Mouse (Mus musculus) B cell, adult 62 days (primary cell): Measurements from ENCODE around the gene Ccdc189. TPM values are rescaled to one million over a fixed set of nuclear protein-coding genes. Genes with fewer than 3 reads are reported as not detected.

Experiments used
- total RNA-seq: library from RNA; stranded (reverse); gene quantifications from 4 replicates; pipeline ENCODE4 v1.2.4, GENCODE M21; 2023

The Ccdc189 gene
- total RNA-seq: 0.38 to 1.5 TPM (median 0.60 TPM) in 4 replicates

DNA sequence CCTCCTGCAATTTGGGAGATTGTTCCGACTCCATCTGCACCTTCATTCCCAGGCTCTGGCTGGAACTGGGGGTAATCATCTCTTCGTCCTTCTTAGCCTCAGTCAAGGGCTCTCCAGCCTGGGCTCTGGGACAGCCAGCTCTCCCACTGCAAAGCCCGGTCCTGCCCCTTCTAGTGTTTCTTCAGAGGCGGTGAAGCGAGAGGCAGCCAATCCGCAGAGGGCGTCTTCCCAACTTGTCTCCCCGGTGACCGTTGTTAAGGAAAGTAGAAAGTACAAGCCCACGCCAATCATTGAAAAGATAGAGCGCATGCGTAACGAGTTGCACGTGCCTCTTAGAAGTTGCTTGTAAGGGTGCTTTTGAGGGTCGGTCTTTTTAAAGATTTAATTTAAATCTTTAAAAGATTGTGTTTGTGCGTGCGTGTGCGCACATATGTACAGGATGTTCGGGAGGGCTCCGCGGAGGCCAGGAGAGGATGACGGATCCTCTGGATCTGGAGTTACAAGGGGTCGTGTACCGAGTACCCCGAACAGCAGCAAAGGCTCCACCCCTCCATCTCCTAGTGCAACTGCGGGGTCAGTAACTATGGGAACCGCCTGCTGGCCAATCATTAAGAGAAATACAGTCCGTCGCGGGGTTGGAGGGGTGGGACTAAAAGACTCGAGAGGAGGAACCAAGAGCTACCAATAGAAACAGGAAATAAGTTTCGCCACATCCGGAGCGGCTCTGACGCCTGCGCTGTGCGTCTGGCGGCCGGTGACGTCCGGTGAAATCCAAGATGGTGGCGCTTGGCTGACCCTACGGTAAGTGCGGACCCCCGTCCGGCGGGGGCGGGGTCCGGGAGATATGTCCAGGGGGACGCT is at the start of gene Ccdc189, which contains the start of gene Rnf40:
Gene Ccdc189, minus strand, starts transcription at position 585 of the 861 bp plus-strand sequence.
Gene Rnf40, plus strand, starts transcription at position 757 of the 861 bp plus-strand sequence.

DNA sequence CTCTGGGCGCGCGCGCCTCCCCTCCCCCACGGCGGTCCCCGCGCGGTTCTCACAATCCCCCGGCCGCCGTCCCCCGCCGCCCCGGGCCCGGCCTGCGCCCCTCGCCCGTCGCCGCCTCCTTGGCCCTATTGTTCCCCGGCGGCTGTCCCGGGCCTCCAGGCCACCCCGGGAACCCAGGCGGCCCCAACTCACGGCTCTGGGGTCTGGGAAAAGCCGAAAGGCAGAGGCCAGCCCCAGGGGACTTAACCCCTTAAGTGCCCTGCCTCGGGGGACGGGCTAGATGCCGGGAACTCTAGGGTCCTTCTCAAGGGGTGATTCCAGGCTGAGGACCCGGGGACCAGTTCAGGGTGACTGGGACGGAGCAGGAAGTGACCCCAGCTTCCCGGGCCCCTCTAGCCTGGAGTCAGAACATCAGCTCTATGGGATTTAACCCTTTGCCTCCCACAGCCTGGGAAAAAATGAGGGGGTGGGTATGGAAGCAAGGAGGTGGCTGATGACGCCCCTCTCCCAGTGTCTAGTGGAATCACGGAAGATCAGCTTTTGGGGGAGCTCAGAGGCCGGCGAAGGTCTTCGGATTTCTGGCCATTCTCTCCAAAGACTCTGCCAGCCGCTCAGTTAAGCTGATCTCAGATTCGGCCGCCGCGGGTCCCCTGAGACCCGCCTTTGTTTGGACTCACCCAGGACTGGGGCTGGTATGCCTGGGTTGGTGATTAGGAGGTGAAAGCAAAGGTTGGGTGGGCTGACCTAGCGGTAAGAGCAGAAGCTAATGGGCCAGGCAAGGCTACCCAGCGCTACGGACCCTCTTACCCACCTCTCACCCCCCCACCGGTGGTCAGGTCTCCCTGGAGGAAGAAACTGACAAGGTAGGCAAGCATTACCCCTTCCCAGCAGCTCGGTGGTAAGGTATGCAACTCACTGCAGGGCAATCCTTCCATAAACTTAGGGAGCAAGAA is 26.8 kb upstream of the Ccdc189 start, which contains the start of gene Zfp629:
Gene Zfp629, minus strand, starts transcription at position 907 of the 953 bp plus-strand sequence.

DNA sequence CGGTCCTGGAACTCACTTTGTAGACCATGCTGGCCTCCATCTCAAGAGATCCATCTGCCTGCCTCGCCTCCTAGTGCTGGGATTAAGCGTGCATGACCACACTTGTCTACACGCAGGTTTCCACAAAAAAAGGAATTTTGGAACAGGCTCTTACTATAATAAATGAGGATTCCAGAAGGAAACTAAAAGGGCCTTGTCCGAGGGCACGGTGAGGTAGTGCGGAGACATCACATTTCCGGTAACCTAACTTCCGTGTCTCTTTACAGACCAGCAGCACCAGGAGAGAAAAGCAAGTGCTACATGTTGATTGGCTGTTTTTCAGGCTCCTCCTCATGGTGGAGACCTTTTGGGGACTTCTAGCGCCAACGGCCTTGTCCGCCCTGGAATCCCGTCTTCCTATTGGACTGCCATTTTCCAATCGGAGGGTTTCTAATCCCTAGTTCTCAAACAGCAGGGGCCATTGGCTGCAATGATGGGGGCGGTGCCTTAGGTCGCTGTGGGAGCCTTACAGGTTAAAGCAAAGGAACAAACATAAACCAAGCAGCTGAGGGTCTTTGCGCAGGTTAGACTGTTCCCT is 15.4 kb downstream of the Ccdc189 start, which contains the start of gene Phkg2:
Gene Phkg2, plus strand, starts transcription at position 446 of the 577 bp plus-strand sequence.

DNA sequence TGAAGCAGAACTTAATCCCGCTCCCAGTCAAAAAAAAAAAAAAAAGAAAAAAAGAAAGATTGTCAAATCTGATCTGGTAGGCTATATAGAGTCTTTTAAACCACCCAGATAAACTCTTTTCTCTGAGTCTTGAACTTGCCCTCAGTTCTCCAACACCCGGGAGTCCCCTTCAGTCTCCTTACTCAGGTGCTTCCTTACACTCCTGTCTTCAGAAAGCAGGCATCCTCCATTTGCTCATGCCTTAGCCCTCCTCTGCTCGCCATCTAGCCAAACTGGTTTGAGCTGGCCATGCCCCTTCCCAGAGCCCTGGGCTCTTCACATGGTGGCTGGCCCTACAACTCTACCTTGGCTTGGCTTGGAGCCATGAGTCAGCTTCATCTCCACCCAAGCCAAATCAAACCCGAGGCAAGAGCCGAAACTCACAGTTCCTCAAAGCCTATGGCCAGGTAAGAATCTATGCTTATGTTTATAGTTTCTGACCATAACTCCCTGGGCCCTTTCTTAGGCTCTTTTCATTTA is 27.0 kb downstream of the Ccdc189 start, which contains the start of gene Tmem265:
Gene Tmem265, plus strand, starts transcription at position 51 of the 519 bp plus-strand sequence.

Other genes starting within 250 kb of the Ccdc189 start
- 2.3 to 4.1 TPM (median 3.3 TPM) in 4 replicates for gene Zfp768, start 243.0 kb downstream of the Ccdc189 start, total RNA-seq
- gene Zfp747, start 212.5 kb downstream of the Ccdc189 start, total RNA-seq: 11.6 to 15.7 TPM (median 12.1 TPM) in 4 replicates
- gene 9130019O22Rik, start 201.4 kb downstream of the Ccdc189 start, total RNA-seq: 2.9 to 4.1 TPM (median 3.2 TPM) in 4 replicates
- 4.6 to 7.8 TPM (median 6.1 TPM) in 4 replicates for gene E430018J23Rik, start 195.0 kb downstream of the Ccdc189 start, total RNA-seq
- gene Zfp764, start 181.8 kb downstream of the Ccdc189 start, total RNA-seq: 7.5 to 9.6 TPM (median 9.1 TPM) in 4 replicates
- gene Zfp688, start 166.5 kb downstream of the Ccdc189 start, total RNA-seq: 12.3 to 17.4 TPM (median 14.9 TPM) in 4 replicates
- gene Zfp689, start 139.4 kb downstream of the Ccdc189 start, total RNA-seq: 4.0 to 6.0 TPM (median 4.9 TPM) in 4 replicates
- gene Prr14, start 129.0 kb downstream of the Ccdc189 start, total RNA-seq: 136 to 150 TPM (median 139 TPM) in 4 replicates
- 294 to 330 TPM (median 310 TPM) in 4 replicates for gene Fbrs, start 109.4 kb downstream of the Ccdc189 start, total RNA-seq
- 220 to 229 TPM (median 223 TPM) in 4 replicates for gene Srcap, start 76.6 kb downstream of the Ccdc189 start, total RNA-seq
- 45.9 to 50.2 TPM (median 48.5 TPM) in 4 replicates for gene Gm42715, start 69.0 kb downstream of the Ccdc189 start, total RNA-seq
- 8.3 TPM in 1 of 4 replicates, not detected in the others for gene Tmem265, start 27.2 kb downstream of the Ccdc189 start, total RNA-seq
- gene Phkg2, start 15.3 kb downstream of the Ccdc189 start, total RNA-seq: 119 to 136 TPM (median 126 TPM) in 4 replicates
- gene Rnf40, start 172 bp upstream of the Ccdc189 start, total RNA-seq: 148 to 154 TPM (median 150 TPM) in 4 replicates
- 3.0 to 5.8 TPM (median 3.5 TPM) in 4 replicates for gene Zfp629, start 27.2 kb upstream of the Ccdc189 start, total RNA-seq
- 63.0 to 68.4 TPM (median 63.8 TPM) in 4 replicates for gene Bcl7c, start 120.3 kb upstream of the Ccdc189 start, total RNA-seq
- not detected in 4 replicates for gene Ctf1, start 124.1 kb upstream of the Ccdc189 start, total RNA-seq
- gene Ctf2, start 143.6 kb upstream of the Ccdc189 start, total RNA-seq: not detected in 4 replicates
- 14.7 to 17.9 TPM (median 15.5 TPM) in 4 replicates for gene Fbxl19, start 155.9 kb upstream of the Ccdc189 start, total RNA-seq
- 28.6 to 34.8 TPM (median 29.6 TPM) in 4 replicates for gene Orai3, start 181.2 kb upstream of the Ccdc189 start, total RNA-seq
- 73.7 to 86.9 TPM (median 79.4 TPM) in 4 replicates for gene Setd1a, start 188.1 kb upstream of the Ccdc189 start, total RNA-seq
- gene Gm49388, start 197.0 kb upstream of the Ccdc189 start, total RNA-seq: 1.5 to 2.4 TPM in 2 of 4 replicates, not detected in the others
- gene Hsd3b7, start 212.0 kb upstream of the Ccdc189 start, total RNA-seq: 1.7 to 3.7 TPM (median 3.2 TPM) in 4 replicates
- gene Stx4a, start 235.7 kb upstream of the Ccdc189 start, total RNA-seq: 121 to 153 TPM (median 133 TPM) in 4 replicates
- gene Stx1b, start 236.0 kb upstream of the Ccdc189 start, total RNA-seq: not detected in 4 replicates